Mouse (Mus musculus) erythroblast, embryonic 14.5 days (primary cell): ENCODE measurements around the gene Ralb. TPM values are rescaled to one million over a fixed set of nuclear protein-coding genes. Genes with fewer than 3 reads are reported as not detected.

ENCODE experiments used
- H3K27me3 ChIP-seq: 2 replicates; pipeline ENCODE4 v1.6.1; 2012; ENCODE audit warnings: inconsistent platforms; ENCODE audit not compliant: control insufficient read depth
- H3K36me3 ChIP-seq: 2 replicates; pipeline ENCODE4 v1.6.1; 2012; ENCODE audit warnings: mild to moderate bottlenecking, inconsistent platforms; ENCODE audit not compliant: control insufficient read depth
- H3K4me1 ChIP-seq: 2 replicates; pipeline ENCODE4 v1.6.1; 2012; ENCODE audit warnings: inconsistent platforms; ENCODE audit not compliant: control insufficient read depth
- H3K4me3 ChIP-seq: replicated peaks from 2 replicates; pipeline ENCODE3; 2012; ENCODE audit warnings: moderate library complexity, mild to moderate bottlenecking, inconsistent platforms
- H3K9me3 ChIP-seq: 2 replicates; pipeline ENCODE4 v1.6.1; 2012; ENCODE audit warnings: low read length, inconsistent platforms, mixed read lengths; ENCODE audit not compliant: control insufficient read depth
- GATA1 ChIP-seq: IDR thresholded peaks from 2 replicates; pipeline ENCODE4 v1.6.1; 2012; ENCODE audit warnings: low read length, inconsistent platforms, mixed read lengths
- TAL1 ChIP-seq: IDR thresholded peaks from 3 replicates; pipeline ENCODE4 v1.6.1; 2012; ENCODE audit warnings: low read length, inconsistent platforms, mixed read lengths
- polyA plus RNA-seq: library from polyadenylated mRNA; stranded (reverse); fragments of >175 nt; gene quantifications from 2 replicates; pipeline ENCODE4 v1.2.3, GENCODE M21; 2012

Gene Ralb
- polyA plus RNA-seq, 1 experiment, result 0.25 TPM

GRCm38 (mm10) chr1:119490765-119491164, 13.8 kb downstream of the Ralb start:
- H3K27me3 ChIP-seq, result no peaks in the 10 kb centered on the region
- no peak overlapping the region for H3K4me3 ChIP-seq
- peaks cover 3% of the 10 kb centered on the region; the same call in 1 of the 2 replicates for H3K4me1 ChIP-seq
- TF ChIP-seq TAL1 (no peak), GATA1 (no peak)
- no peaks in the 10 kb centered on the region for H3K9me3 ChIP-seq
- no peaks in the 10 kb centered on the region for H3K36me3 ChIP-seq

- Histone ChIP-seq H3K36me3 (no peaks in the 10 kb centered on the region; the same call in 1 of the 2 replicates), H3K4me3 (no peak overlapping the region), H3K9me3 (no peaks in the 10 kb centered on the region), H3K4me1 (peaks cover 3% of the 10 kb centered on the region; the same call in 1 of the 2 replicates), H3K27me3 (no peaks in the 10 kb centered on the region)
- TF ChIP-seq GATA1 (no peak), TAL1 (no peak)
Observed at GRCm38 (mm10) chr1:119487917-119488590, 16.5 kb downstream of the Ralb start.

- Histone ChIP-seq H3K36me3 (peaks cover 2% of the 10 kb centered on the region; the same call in 1 of the 2 replicates), H3K4me1 (no peaks in the 10 kb centered on the region), H3K27me3 (no peaks in the 10 kb centered on the region), H3K4me3 (no peak overlapping the region), H3K9me3 (no peaks in the 10 kb centered on the region)
- TF ChIP-seq GATA1 (no peak), TAL1 (no peak)
Observed at GRCm38 (mm10) chr1:119485825-119486224, 18.8 kb downstream of the Ralb start.

GRCm38 (mm10) chr1:119484457-119484856, 20.1 kb downstream of the Ralb start:
- Histone ChIP-seq H3K4me1 (no peaks in the 10 kb centered on the region), H3K4me3 (no peak overlapping the region), H3K36me3 (peaks cover 2% of the 10 kb centered on the region; the same call in 1 of the 2 replicates), H3K9me3 (no peaks in the 10 kb centered on the region), H3K27me3 (no peaks in the 10 kb centered on the region)
- no peak for TF ChIP-seq GATA1
- TF ChIP-seq TAL1, result no peak

- H3K9me3 ChIP-seq, result no peaks in the 10 kb centered on the region
- peaks cover 2% of the 10 kb centered on the region; the same call in 1 of the 2 replicates for H3K36me3 ChIP-seq
- no peak for TF ChIP-seq TAL1
- no peak for TF ChIP-seq GATA1
- no peaks in the 10 kb centered on the region; the same call in 1 of the 2 replicates for H3K27me3 ChIP-seq
- H3K4me3 ChIP-seq, result no peak overlapping the region
- H3K4me1 ChIP-seq, result no peaks in the 10 kb centered on the region
Observed at GRCm38 (mm10) chr1:119482891-119483290, 21.7 kb downstream of the Ralb start.

- TF ChIP-seq GATA1, result no peak
- TF ChIP-seq TAL1, result no peak
- Histone ChIP-seq H3K27me3 (no peaks in the 10 kb centered on the region; the same call in 1 of the 2 replicates), H3K4me1 (no peaks in the 10 kb centered on the region), H3K4me3 (no peak overlapping the region), H3K36me3 (peaks cover 2% of the 10 kb centered on the region; the same call in 1 of the 2 replicates), H3K9me3 (no peaks in the 10 kb centered on the region)
Observed at GRCm38 (mm10) chr1:119481205-119481932, 23.2 kb downstream of the Ralb start.

- Histone ChIP-seq H3K36me3 (peaks cover 5% of the 10 kb centered on the region; the same call in 1 of the 2 replicates), H3K4me3 (no peak overlapping the region), H3K4me1 (no peaks in the 10 kb centered on the region), H3K27me3 (peaks cover 2% of the 10 kb centered on the region; the same call in 1 of the 2 replicates), H3K9me3 (no peaks in the 10 kb centered on the region)
- no peak for TF ChIP-seq GATA1
- TF ChIP-seq TAL1, result no peak
Observed at GRCm38 (mm10) chr1:119480678-119481077, 23.9 kb downstream of the Ralb start.

GRCm38 (mm10) chr1:119479641-119480040, 25.0 kb downstream of the Ralb start:
- peaks cover 7% of the 10 kb centered on the region; the same call in 1 of the 2 replicates for H3K36me3 ChIP-seq
- H3K27me3 ChIP-seq, result peaks cover 2% of the 10 kb centered on the region; the same call in 1 of the 2 replicates
- H3K4me1 ChIP-seq, result peaks cover under 1% of the 10 kb centered on the region; the same call in 1 of the 2 replicates
- no peak overlapping the region for H3K4me3 ChIP-seq
- no peaks in the 10 kb centered on the region for H3K9me3 ChIP-seq
- TF ChIP-seq TAL1, result no peak
- no peak for TF ChIP-seq GATA1

GRCm38 (mm10) chr1:119476905-119477353, 27.7 kb downstream of the Ralb start:
- peaks cover 15% of the 10 kb centered on the region for H3K4me1 ChIP-seq

More at GRCm38 (mm10) chr1:119476905-119477353, 27.7 kb downstream of the Ralb start:
- H3K4me3 ChIP-seq, result no peak overlapping the region
- TF ChIP-seq GATA1, result no peak
- TF ChIP-seq TAL1, result no peak
- H3K9me3 ChIP-seq, result no peaks in the 10 kb centered on the region
- peaks cover 9% of the 10 kb centered on the region; the same call in 1 of the 2 replicates for H3K36me3 ChIP-seq
- H3K27me3 ChIP-seq, result peaks cover 2% of the 10 kb centered on the region; the same call in 1 of the 2 replicates
